In the genomic region with DNA sequence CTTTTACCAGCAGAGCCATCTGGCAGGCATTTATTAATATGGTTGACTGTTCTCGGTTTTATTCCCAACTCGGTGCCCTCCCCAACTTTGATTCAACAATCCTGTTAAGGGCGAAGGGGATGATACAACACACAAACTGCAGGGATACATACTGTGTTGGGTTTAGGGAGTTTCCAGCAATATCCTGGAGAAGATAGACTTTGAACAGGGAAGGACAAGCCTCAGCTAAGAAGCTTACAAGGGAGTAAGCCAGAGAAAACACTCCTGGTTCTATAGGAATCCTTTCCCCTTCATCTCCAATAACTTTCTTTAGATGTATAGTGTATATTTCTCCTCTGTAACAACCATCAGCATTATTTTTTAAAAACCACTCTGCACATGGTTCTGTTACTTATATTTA, we compare ENCODE assay signal across 26 mouse cellular contexts. TPM values are rescaled to one million over a fixed set of nuclear protein-coding genes. Genes with fewer than 3 reads are reported as not detected.
"Had no signal": no experiment of that assay in that cellular context is flagged by ENCODE, and none has a peak within 500 bp of the region (broad histone marks: within the 10 kb centered on the region; RNA-seq: fewer than 3 reads in every experiment).

No protein-coding gene starts in this region.

- ATAC-seq: hindbrain, embryonic 16.5 days; inflammation-experienced regulatory T-cells, adult 6 months; liver, embryonic 12.5 days had no signal

- H3K27me3 ChIP-seq: heart, embryonic 12.5 days; hindbrain, embryonic 12.5 days; limb, embryonic 13.5 days; limb, embryonic 15.5 days; liver, embryonic 12.5 days had no signal

- H3K4me2 ChIP-seq: heart, embryonic 12.5 days; hindbrain, embryonic 12.5 days; hindbrain, embryonic 14.5 days; limb, embryonic 13.5 days; limb, embryonic 15.5 days; liver, embryonic 12.5 days had no signal

- H3K36me3 ChIP-seq: heart, embryonic 10.5 days; hindbrain, embryonic 10.5 days; hindbrain, embryonic 12.5 days; limb, embryonic 13.5 days; limb, embryonic 15.5 days; liver, embryonic 12.5 days had no signal

- DNase-seq: gastrocnemius, adult 2 months; gastrocnemius, postnatal 10 days; gastrocnemius, postnatal 25 days; heart, adult 18-20 months; heart, postnatal 10 days; heart, postnatal 4 days; kidney, adult 11 months; kidney, adult 8-10 months; kidney, postnatal 14 days; kidney, postnatal 4 days; layer of hippocampus, adult 9-11 months; layer of hippocampus, postnatal 36 days; left cerebral cortex, postnatal 4 days had no signal

- H3K9me3 ChIP-seq: heart, embryonic 10.5 days; heart, embryonic 12.5 days; hindbrain, embryonic 10.5 days; hindbrain, embryonic 12.5 days; limb, embryonic 13.5 days; limb, embryonic 15.5 days; liver, embryonic 12.5 days had no signal

- H3K27ac ChIP-seq: gastrocnemius, adult 2 months; heart, embryonic 10.5 days; hindbrain, embryonic 10.5 days; hindbrain, embryonic 12.5 days; hindbrain, embryonic 14.5 days; kidney, postnatal 0 days; limb, embryonic 13.5 days; limb, embryonic 15.5 days; liver, embryonic 12.5 days; liver, embryonic 14.5 days had no signal

- H3K9ac ChIP-seq: heart, embryonic 12.5 days; hindbrain, embryonic 12.5 days; hindbrain, embryonic 14.5 days; limb, embryonic 13.5 days; limb, embryonic 15.5 days; liver, embryonic 12.5 days; liver, embryonic 14.5 days had no signal

- H3K4me3 ChIP-seq: gastrocnemius, adult 2 months; heart, embryonic 10.5 days; heart, embryonic 12.5 days; hindbrain, embryonic 10.5 days; hindbrain, embryonic 12.5 days; limb, embryonic 13.5 days; limb, embryonic 15.5 days; liver, embryonic 12.5 days had no signal

- H3K4me1 ChIP-seq: heart, embryonic 12.5 days had no signal

RNA-seq across cellular contexts. Expression of a gene that starts 22.1 kb away (rescaled TPM):
- polyA plus RNA-seq: liver, adult 2 months had no signal
